Mouse (Mus musculus) neural tube, embryonic 15.5 days (tissue): ENCODE results near the gene Gm20671. TPM values are rescaled to one million over a fixed set of nuclear protein-coding genes. Genes with fewer than 3 reads are reported as not detected.

Experiments used
- ATAC-seq: fragments of 200-750 bp; cut with Nextera tagmentation; 2 replicates; pipeline ENCODE4 v1.8.0; 2017; ENCODE audit warnings: mild to moderate bottlenecking, moderate TSS enrichment, moderate library complexity; ENCODE audit not compliant: low FRiP score
- H3K27ac ChIP-seq: fragments of 300-500 bp; sonication (generic); replicated peaks from 2 replicates; pipeline ENCODE4 v1.5.1; 2015; ENCODE audit warnings: mild to moderate bottlenecking, inconsistent platforms
- H3K27me3 ChIP-seq: fragments of 300-500 bp; sonication (generic); replicated peaks from 2 replicates; pipeline ENCODE4 v1.6.1; 2015; ENCODE audit warnings: inconsistent platforms
- H3K36me3 ChIP-seq: fragments of 300-500 bp; sonication (generic); 2 replicates; pipeline ENCODE4 v1.6.1; 2015; ENCODE audit warnings: inconsistent platforms
- H3K4me1 ChIP-seq: fragments of 300-500 bp; sonication (generic); 2 replicates; pipeline ENCODE4 v1.6.1; 2015; ENCODE audit warnings: inconsistent platforms
- H3K4me2 ChIP-seq: fragments of 300-500 bp; sonication (generic); 2 replicates; pipeline ENCODE4 v1.6.1; 2015; ENCODE audit warnings: inconsistent platforms, mild to moderate bottlenecking, moderate library complexity
- H3K4me3 ChIP-seq: fragments of 300-500 bp; sonication (generic); replicated peaks from 2 replicates; pipeline ENCODE4 v1.5.1; 2015; ENCODE audit warnings: mild to moderate bottlenecking, inconsistent platforms
- H3K9ac ChIP-seq: fragments of 300-500 bp; sonication (generic); replicated peaks from 2 replicates; pipeline ENCODE4 v1.6.1; 2015; ENCODE audit warnings: mild to moderate bottlenecking, inconsistent platforms
- H3K9me3 ChIP-seq: fragments of 300-500 bp; sonication (generic); replicated peaks from 2 replicates; pipeline ENCODE4 v1.6.1; 2016; ENCODE audit warnings: inconsistent platforms
- WGBS: fragments of 180-500 bp; shearing (Covaris S2); methylation state at CpG from one replicate; pipeline ENCODE4 v1.1.7; 2015; ENCODE audit warnings: mixed read lengths; 5-methylcytosine and 5-hydroxymethylcytosine counted together
- polyA plus RNA-seq: library from polyadenylated mRNA; unstranded; fragments of >200 nt; fragmentation: Nextera tagmentation; extraction: Ambion mirVana; gene quantifications from 2 replicates; pipeline ENCODE4 v1.2.1, GENCODE M21; 2015

Gene Gm20671
- polyA plus RNA-seq, 1 experiment from 2014 or later, result not detected

- no peak for ATAC-seq
- Histone ChIP-seq H3K4me2 (peak overlapping the region; percentile 87), H3K27me3 (no peaks in the 10 kb centered on the region), H3K4me3 (peak overlapping the region; percentile 87), H3K9ac (peak overlapping the region; percentile 80; the same call in 1 of the 2 replicates), H3K36me3 (no peaks in the 10 kb centered on the region), H3K4me1 (peaks cover 14% of the 10 kb centered on the region), H3K9me3 (no peaks in the 10 kb centered on the region), H3K27ac (no peak overlapping the region)
- WGBS, result 70% methylated on average over 4 of the region's 4 CpGs
These were observed 114.5 kb downstream of the Gm20671 start for GRCm38 (mm10) chr5:32712221-32713041.

GRCm38 (mm10) chr5:32711485-32711884, 115.4 kb downstream of the Gm20671 start:
- Histone ChIP-seq H3K36me3 (no peaks in the 10 kb centered on the region), H3K9me3 (no peaks in the 10 kb centered on the region)
- WGBS, result 81% methylated on average over 5 of the region's 5 CpGs

GRCm38 (mm10) chr5:32706226-32706780, 120.6 kb downstream of the Gm20671 start:
- H3K36me3 ChIP-seq, result no peaks in the 10 kb centered on the region
- H3K27me3 ChIP-seq, result no peaks in the 10 kb centered on the region
- no peaks in the 10 kb centered on the region for H3K4me1 ChIP-seq
- H3K9ac ChIP-seq, result no peak overlapping the region
- no peak for ATAC-seq
- no peaks in the 10 kb centered on the region for H3K9me3 ChIP-seq
- H3K27ac ChIP-seq, result no peak overlapping the region
- H3K4me2 ChIP-seq, result no peak overlapping the region
- 83% methylated on average over 2 of the region's 2 CpGs for WGBS
- H3K4me3 ChIP-seq, result no peak overlapping the region

More at GRCm38 (mm10) chr5:32711485-32711884, 115.4 kb downstream of the Gm20671 start:
- Histone ChIP-seq H3K27me3 (no peaks in the 10 kb centered on the region), H3K9ac (no peak overlapping the region), H3K27ac (no peak overlapping the region), H3K4me1 (peaks cover 14% of the 10 kb centered on the region), H3K4me2 (no peak overlapping the region), H3K4me3 (no peak overlapping the region)
- no peak for ATAC-seq

- H3K27ac ChIP-seq, result no peak overlapping the region
- 79% methylated on average over 5 of the region's 5 CpGs for WGBS
- H3K4me3 ChIP-seq, result no peak overlapping the region
- no peaks in the 10 kb centered on the region for H3K4me1 ChIP-seq
- no peaks in the 10 kb centered on the region for H3K27me3 ChIP-seq
- no peak for ATAC-seq
- H3K4me2 ChIP-seq, result no peak overlapping the region
- no peak overlapping the region for H3K9ac ChIP-seq
- H3K36me3 ChIP-seq, result no peaks in the 10 kb centered on the region
- no peaks in the 10 kb centered on the region for H3K9me3 ChIP-seq
These were observed 129.6 kb downstream of the Gm20671 start for GRCm38 (mm10) chr5:32697208-32697867.

- no peaks in the 10 kb centered on the region for H3K27me3 ChIP-seq
- 56% methylated on average over 2 of the region's 2 CpGs for WGBS
- H3K4me3 ChIP-seq, result no peak overlapping the region
- no peak overlapping the region for H3K4me2 ChIP-seq
- H3K36me3 ChIP-seq, result no peaks in the 10 kb centered on the region
- no peak overlapping the region for H3K27ac ChIP-seq
- ATAC-seq, result no peak
- no peaks in the 10 kb centered on the region for H3K4me1 ChIP-seq
- no peaks in the 10 kb centered on the region for H3K9me3 ChIP-seq
- no peak overlapping the region for H3K9ac ChIP-seq
These were observed 133.5 kb downstream of the Gm20671 start for GRCm38 (mm10) chr5:32693411-32693810.

Other genes with a start within 250 kb of the Gm20671 start
- 18.8 and 21.0 TPM in 2 replicates for gene Yes1, start 215.9 kb downstream of the Gm20671 start, polyA plus RNA-seq
- 86.4 and 92.2 TPM in 2 replicates for gene Pisd, start 41.5 kb downstream of the Gm20671 start, polyA plus RNA-seq
- gene Prr14l, start 27.1 kb upstream of the Gm20671 start, polyA plus RNA-seq, result 9.6 and 10.2 TPM in 2 replicates
- 24.9 and 25.4 TPM in 2 replicates for gene Depdc5, start 36.6 kb upstream of the Gm20671 start, polyA plus RNA-seq
- 862 and 927 TPM in 2 replicates for gene Ywhah, start 191.7 kb upstream of the Gm20671 start, polyA plus RNA-seq